Mouse (Mus musculus) liver, embryonic 16.5 days (tissue): Measurements from ENCODE around the gene Mybpc3. TPM values are rescaled to one million over a fixed set of nuclear protein-coding genes. Genes with fewer than 3 reads are reported as not detected.

Source experiments
- ATAC-seq: fragments of 200-750 bp; cut with Nextera tagmentation; 2 replicates; pipeline ENCODE4 v1.8.0; 2017; ENCODE audit warnings: low read depth, mild to moderate bottlenecking, moderate number of reproducible peaks, moderate library complexity
- H3K27ac ChIP-seq: fragments of 300-500 bp; sonication (generic); 2 replicates; pipeline ENCODE4 v1.5.1; 2014; ENCODE audit warnings: mild to moderate bottlenecking, low read length
- H3K27me3 ChIP-seq: fragments of 300-500 bp; sonication (generic); 2 replicates; pipeline ENCODE4 v1.6.1; 2014; ENCODE audit warnings: low read depth, low read length, mixed read lengths; ENCODE audit not compliant: control insufficient read depth, insufficient read depth
- H3K36me3 ChIP-seq: fragments of 300-500 bp; sonication (generic); 2 replicates; pipeline ENCODE4 v1.6.1; 2014; ENCODE audit warnings: mild to moderate bottlenecking; ENCODE audit not compliant: control insufficient read depth, insufficient read depth
- H3K4me1 ChIP-seq: fragments of 300-500 bp; sonication (generic); 2 replicates; pipeline ENCODE4 v1.6.1; 2014; ENCODE audit warnings: low read depth, low read length, mixed read lengths; ENCODE audit not compliant: control insufficient read depth
- H3K4me2 ChIP-seq: fragments of 300-500 bp; sonication (generic); 2 replicates; pipeline ENCODE4 v1.6.1; 2014; ENCODE audit warnings: low read depth, low read length, mixed read lengths
- H3K4me3 ChIP-seq: fragments of 300-500 bp; sonication (generic); 2 replicates; pipeline ENCODE4 v1.5.1; 2014; ENCODE audit warnings: low read depth, mild to moderate bottlenecking, low read length
- H3K9ac ChIP-seq: fragments of 300-500 bp; sonication (generic); 2 replicates; pipeline ENCODE4 v1.6.1; 2014; ENCODE audit warnings: low read depth, low read length
- H3K9me3 ChIP-seq: fragments of 300-500 bp; sonication (generic); replicated peaks from 2 replicates; pipeline ENCODE4 v1.6.1; 2016; ENCODE audit warnings: low read length; ENCODE audit not compliant: control insufficient read depth
- WGBS: fragments of 180-500 bp; shearing (Covaris S2); extraction: QIAGEN DNeasy Blood & Tissue Kit; methylation state at CpG from one replicate; pipeline ENCODE4 v1.1.7; 2014; ENCODE audit not compliant: insufficient replicate concordance; 5-methylcytosine and 5-hydroxymethylcytosine counted together
- polyA plus RNA-seq: library from polyadenylated mRNA; unstranded; fragments of >200 nt; fragmentation: Nextera tagmentation; extraction: Ambion mirVana; gene quantifications from 2 replicates; pipeline ENCODE4 v1.2.1, GENCODE M21; 2015

Mybpc3 gene
- polyA plus RNA-seq, result 0.07 and 0.08 TPM in 2 replicates

GRCm38 (mm10) chr2:91117585-91118275 lies at the start of gene Mybpc3:
Gene Mybpc3 (plus strand): TSS chr2:91118144.
- no peak within 1 kb of the TSS for H3K9ac ChIP-seq
- H3K27ac ChIP-seq, result no peak within 1 kb of the TSS
- ATAC-seq, result no peak
- no peak within 1 kb of the TSS for H3K4me2 ChIP-seq
- no peaks in the 10 kb centered on the region for H3K27me3 ChIP-seq
- WGBS, result 61% methylated on average over 11 of the region's 11 CpGs
- H3K4me1 ChIP-seq, result peaks cover 12% of the 10 kb centered on the region
- no peaks in the 10 kb centered on the region for H3K9me3 ChIP-seq
- no peaks in the 10 kb centered on the region for H3K36me3 ChIP-seq
- no peak within 1 kb of the TSS for H3K4me3 ChIP-seq

- Histone ChIP-seq H3K9ac (no peak overlapping the region; the same call in 1 of the 2 replicates), H3K4me2 (peak overlapping the region; percentile 94; the same call in 1 of the 2 replicates), H3K36me3 (peaks cover 6% of the 10 kb centered on the region), H3K4me3 (no peak overlapping the region; the same call in 1 of the 2 replicates), H3K27ac (no peak overlapping the region), H3K9me3 (no peaks in the 10 kb centered on the region), H3K27me3 (no peaks in the 10 kb centered on the region), H3K4me1 (peaks cover 24% of the 10 kb centered on the region)
- WGBS, result 74% methylated on average over 13 of the region's 13 CpGs
- ATAC-seq, result no peak
Observed at GRCm38 (mm10) chr2:91068162-91068871, 49.6 kb upstream of the Mybpc3 start.

- H3K4me3 ChIP-seq, result no peak overlapping the region; the same call in 1 of the 2 replicates
Observed at GRCm38 (mm10) chr2:91068872-91069165, 49.1 kb upstream of the Mybpc3 start.

GRCm38 (mm10) chr2:91069306-91070000 lies 48.5 kb upstream of the Mybpc3 start:
- H3K27me3 ChIP-seq, result no peaks in the 10 kb centered on the region
- H3K4me1 ChIP-seq, result peaks cover 24% of the 10 kb centered on the region
- H3K27ac ChIP-seq, result peak overlapping the region; percentile 80
- peak overlapping the region; percentile 94 for H3K4me2 ChIP-seq
- WGBS, result 9% methylated on average over 14 of the region's 14 CpGs
- peak overlapping the region; percentile 79 for H3K9ac ChIP-seq
- peak overlapping the region; percentile 80 for H3K4me3 ChIP-seq
- H3K36me3 ChIP-seq, result peaks cover 3% of the 10 kb centered on the region; the same call in 1 of the 2 replicates
- H3K9me3 ChIP-seq, result no peaks in the 10 kb centered on the region
- ATAC-seq, result no peak

More at GRCm38 (mm10) chr2:91068872-91069165, 49.1 kb upstream of the Mybpc3 start:
- ATAC-seq, result no peak
- 69% methylated on average over 6 of the region's 6 CpGs for WGBS
- Histone ChIP-seq H3K36me3 (peaks cover 6% of the 10 kb centered on the region; the same call in 1 of the 2 replicates), H3K4me2 (peak overlapping the region; percentile 94), H3K9ac (no peak overlapping the region; the same call in 1 of the 2 replicates), H3K9me3 (no peaks in the 10 kb centered on the region), H3K4me1 (peaks cover 24% of the 10 kb centered on the region), H3K27me3 (no peaks in the 10 kb centered on the region), H3K27ac (no peak overlapping the region)

GRCm38 (mm10) chr2:91070076-91070800 lies 47.7 kb upstream of the Mybpc3 start, which contains the start of gene Slc39a13:
Gene Slc39a13 (minus strand): TSS chr2:91070417.
- WGBS, result under 1% methylated on average over 69 of the region's 69 CpGs
- H3K9ac ChIP-seq, result peak within 1 kb of the TSS; percentile 79

GRCm38 (mm10) chr2:91071059-91071458 lies 46.9 kb upstream of the Mybpc3 start:
- WGBS, result 79% methylated on average over 10 of the region's 10 CpGs
- Histone ChIP-seq H3K4me3 (0 out of 2 replicates have a peak overlapping the region, but pooled peaks have one; percentile 80), H3K27ac (peak overlapping the region; percentile 80; the same call in 1 of the 2 replicates), H3K4me1 (peaks cover 24% of the 10 kb centered on the region), H3K9me3 (no peaks in the 10 kb centered on the region), H3K27me3 (no peaks in the 10 kb centered on the region), H3K9ac (peak overlapping the region; percentile 79; the same call in 1 of the 2 replicates), H3K36me3 (no peaks in the 10 kb centered on the region), H3K4me2 (peak overlapping the region; percentile 94)
- ATAC-seq, result no peak

More at GRCm38 (mm10) chr2:91070076-91070800, 47.7 kb upstream of the Mybpc3 start, which contains the start of gene Slc39a13:
- Histone ChIP-seq H3K4me3 (peak within 1 kb of the TSS; percentile 80), H3K9me3 (no peaks in the 10 kb centered on the region), H3K4me1 (peaks cover 24% of the 10 kb centered on the region), H3K27me3 (no peaks in the 10 kb centered on the region), H3K27ac (peak within 1 kb of the TSS; percentile 80), H3K4me2 (peak within 1 kb of the TSS; percentile 94), H3K36me3 (no peaks in the 10 kb centered on the region)
- peak; percentile 95 for ATAC-seq

GRCm38 (mm10) chr2:91072092-91072491 lies 45.9 kb upstream of the Mybpc3 start:
- Histone ChIP-seq H3K27me3 (no peaks in the 10 kb centered on the region), H3K4me3 (no peak overlapping the region), H3K9me3 (no peaks in the 10 kb centered on the region), H3K4me1 (peaks cover 24% of the 10 kb centered on the region), H3K9ac (no peak overlapping the region), H3K4me2 (no peak overlapping the region), H3K36me3 (no peaks in the 10 kb centered on the region), H3K27ac (no peak overlapping the region)
- WGBS, result 47% methylated on average over 1 of the region's 1 CpGs
- no peak for ATAC-seq

- Histone ChIP-seq H3K27ac (no peak overlapping the region), H3K27me3 (no peaks in the 10 kb centered on the region), H3K9ac (no peak overlapping the region), H3K4me1 (peaks cover 9% of the 10 kb centered on the region), H3K4me3 (no peak overlapping the region), H3K4me2 (peak overlapping the region; percentile 81), H3K36me3 (no peaks in the 10 kb centered on the region), H3K9me3 (no peaks in the 10 kb centered on the region)
- whole genome bisulfite sequencing, result 25% methylated on average over 12 of the region's 12 CpGs
- ATAC-seq, result no peak
Observed at GRCm38 (mm10) chr2:91077957-91078313, 40.0 kb upstream of the Mybpc3 start.
